Mouse (Mus musculus) megakaryocyte, embryonic 14.5 days (primary cell): Measurements from ENCODE around the gene Ptbp3.

Experiments
- FLI1 ChIP-seq: IDR thresholded peaks from 2 replicates; pipeline ENCODE4 v1.6.1; 2012; ENCODE audit warnings: low read length, inconsistent platforms, mixed read lengths
- GATA1 ChIP-seq: IDR thresholded peaks from 3 replicates; pipeline ENCODE4 v1.6.1; 2012; ENCODE audit warnings: mixed read lengths, low read length, inconsistent platforms, borderline replicate concordance

DNA sequence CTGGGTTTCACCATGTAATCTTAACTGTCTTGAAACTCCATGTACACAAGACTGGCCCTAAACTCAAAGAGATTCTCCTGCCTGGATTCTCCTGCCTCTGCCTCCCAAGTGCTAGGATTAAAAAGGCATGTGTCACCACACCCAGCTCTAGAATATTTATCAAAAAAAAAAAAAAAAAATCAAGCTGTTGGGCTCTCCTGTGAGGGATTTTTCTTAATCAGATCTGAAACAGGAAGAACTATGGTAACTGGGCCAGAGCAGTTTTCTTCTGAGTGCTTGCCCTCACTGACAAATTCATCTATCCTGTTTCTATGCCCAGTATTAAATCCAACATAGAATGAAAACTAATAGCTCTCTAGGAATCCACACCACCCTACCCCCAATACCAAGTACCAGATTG lies 13.5 kb downstream of the Ptbp3 start:
- TF ChIP-seq GATA1 = no peak
- TF ChIP-seq FLI1 = no peak
